Mouse (Mus musculus) CH12.LX (cell line): ENCODE results near the gene Kiss1r. TPM values are rescaled to one million over a fixed set of nuclear protein-coding genes. Genes with fewer than 3 reads are reported as not detected.

Experiments used
- DNase-seq: peaks from one replicate; pipeline ENCODE4 v3.0.0-alpha.2; 2013; ENCODE audit errors: extremely low read depth
- H3K27ac ChIP-seq: 2 replicates; pipeline ENCODE4 v1.5.1; 2012; ENCODE audit warnings: low read depth, mild to moderate bottlenecking, control low read depth, moderate library complexity; ENCODE audit not compliant: insufficient read depth
- H3K27me3 ChIP-seq: replicated peaks from 2 replicates; pipeline ENCODE3; 2012; ENCODE audit warnings: inconsistent platforms
- H3K36me3 ChIP-seq, 2 experiments: replicated peaks in 1 of 2; 2 replicates each; pipeline versions ENCODE3 to v1.6.1; 2012; ENCODE audit warnings: inconsistent platforms in 1 of 2, low read length in 1 of 2, mild to moderate bottlenecking in 1 of 2, mixed read lengths in 1 of 2, moderate library complexity in 1 of 2; ENCODE audit not compliant: control insufficient read depth in 1 of 2, insufficient read depth in 1 of 2
- H3K4me1 ChIP-seq, 2 experiments: 2 replicates each; pipeline ENCODE4 v1.6.1; 2012; ENCODE audit warnings: inconsistent platforms in 1 of 2, moderate library complexity in 1 of 2; ENCODE audit not compliant: insufficient read depth in 2 of 2, control insufficient read depth in 1 of 2
- H3K4me2 ChIP-seq: 2 replicates; pipeline ENCODE4 v1.6.1; 2012; ENCODE audit warnings: low read depth, mild to moderate bottlenecking, control low read depth; ENCODE audit not compliant: poor library complexity, insufficient read depth, severe bottlenecking
- H3K4me3 ChIP-seq, 3 experiments: fragments of 150-350 bp in 1 of 3; sonication (generic) in 1 of 3; replicated peaks in 1 of 3; 2 replicates each; pipeline versions ENCODE3 to v1.5.1; 2011 to 2012; ENCODE audit warnings: low read depth in 2 of 3, low read length in 2 of 3, mild to moderate bottlenecking in 2 of 3, moderate library complexity in 2 of 3, control low read depth in 1 of 3, improper control_type of control experiment in 1 of 3, inconsistent platforms in 1 of 3, mixed read lengths in 1 of 3; ENCODE audit not compliant: poor library complexity in 1 of 3
- H3K79me2 ChIP-seq: replicated peaks from 2 replicates; pipeline ENCODE4 v1.6.1; 2012; ENCODE audit warnings: mild to moderate bottlenecking, moderate library complexity; ENCODE audit not compliant: control insufficient read depth, poor library complexity, insufficient read depth, severe bottlenecking; ENCODE audit errors: extremely low read depth
- H3K9ac ChIP-seq: 2 replicates; pipeline ENCODE4 v1.6.1; 2012; ENCODE audit warnings: low read depth, mild to moderate bottlenecking, control low read depth, moderate library complexity; ENCODE audit not compliant: insufficient read depth
- H3K9me3 ChIP-seq: replicated peaks from 2 replicates; pipeline ENCODE3; 2012; ENCODE audit warnings: low read length, inconsistent platforms, mixed read lengths
- BHLHE40 ChIP-seq: IDR thresholded peaks from 2 replicates; pipeline ENCODE4 v1.6.1; 2011; ENCODE audit warnings: mild to moderate bottlenecking, low read depth, low read length, improper control_type of control experiment
- CHD1 ChIP-seq: IDR thresholded peaks from 2 replicates; pipeline ENCODE4 v1.6.1; 2012; ENCODE audit warnings: low read depth, low read length, improper control_type of control experiment, inconsistent platforms
- CHD2 ChIP-seq: IDR thresholded peaks from 2 replicates; pipeline ENCODE4 v1.6.1; 2011; ENCODE audit warnings: low read length, improper control_type of control experiment
- CTCF ChIP-seq, 2 experiments: IDR thresholded peaks in 1 of 2; conservative IDR thresholded peaks in 1 of 2; 2 replicates each; pipeline ENCODE4 v1.5.1; 2011 to 2012; ENCODE audit warnings: low read depth in 2 of 2, low read length in 2 of 2, improper control_type of control experiment in 1 of 2, inconsistent platforms in 1 of 2, mild to moderate bottlenecking in 1 of 2, moderate library complexity in 1 of 2
- E2F4 ChIP-seq: IDR thresholded peaks from 2 replicates; pipeline ENCODE4 v1.6.1; 2011; ENCODE audit warnings: low read depth, low read length, improper control_type of control experiment; ENCODE audit not compliant: insufficient replicate concordance
- ELF1 ChIP-seq: IDR thresholded peaks from 2 replicates; pipeline ENCODE4 v1.6.1; 2014; ENCODE audit warnings: low read depth, mild to moderate bottlenecking, inconsistent platforms, low read length, improper control_type of control experiment
- ETS1 ChIP-seq: conservative IDR thresholded peaks from 2 replicates; pipeline ENCODE4 v1.6.1; 2012; ENCODE audit warnings: low read depth, mild to moderate bottlenecking, inconsistent platforms, low read length, improper control_type of control experiment, moderate library complexity
- HCFC1 ChIP-seq: IDR thresholded peaks from 2 replicates; pipeline ENCODE4 v1.6.1; 2012; ENCODE audit warnings: low read depth, mild to moderate bottlenecking, inconsistent platforms, low read length, improper control_type of control experiment
- IRF4 ChIP-seq: IDR thresholded peaks from 2 replicates; pipeline ENCODE4 v1.6.1; 2014; ENCODE audit warnings: low read depth, mild to moderate bottlenecking, inconsistent platforms, low read length, improper control_type of control experiment
- JUN ChIP-seq: IDR thresholded peaks from 2 replicates; pipeline ENCODE4 v1.6.1; 2011; ENCODE audit warnings: low read depth, mild to moderate bottlenecking, low read length, improper control_type of control experiment, moderate library complexity; ENCODE audit not compliant: insufficient read depth
- KAT2A ChIP-seq: IDR thresholded peaks from 2 replicates; pipeline ENCODE4 v1.6.1; 2012; ENCODE audit warnings: low read length, improper control_type of control experiment, inconsistent platforms; ENCODE audit not compliant: insufficient replicate concordance
- MEF2A ChIP-seq: IDR thresholded peaks from 2 replicates; pipeline ENCODE4 v1.6.1; 2014; ENCODE audit warnings: low read depth, mild to moderate bottlenecking, inconsistent platforms, low read length, improper control_type of control experiment, borderline replicate concordance
- POLR2A ChIP-seq: IDR thresholded peaks from 2 replicates; pipeline ENCODE4 v1.6.1; 2011; ENCODE audit warnings: low read depth, mild to moderate bottlenecking, improper control_type of control experiment, low read length
- POLR2AphosphoS2 ChIP-seq: IDR thresholded peaks from 2 replicates; pipeline ENCODE4 v1.6.1; 2011; ENCODE audit warnings: low read depth, low read length, improper control_type of control experiment
- RAD21 ChIP-seq: IDR thresholded peaks from 2 replicates; pipeline ENCODE4 v1.6.1; 2011; ENCODE audit warnings: low read depth, mild to moderate bottlenecking, low read length, improper control_type of control experiment, moderate library complexity
- SIN3A ChIP-seq: IDR thresholded peaks from 2 replicates; pipeline ENCODE4 v1.6.1; 2012; ENCODE audit warnings: low read length, improper control_type of control experiment, inconsistent platforms
- SMC3 ChIP-seq: IDR thresholded peaks from 2 replicates; pipeline ENCODE4 v1.6.1; 2011; ENCODE audit warnings: low read depth, low read length, improper control_type of control experiment
- TBP ChIP-seq: conservative IDR thresholded peaks from 2 replicates; pipeline ENCODE4 v1.6.1; 2011; ENCODE audit warnings: low read depth, low read length, improper control_type of control experiment
- UBTF ChIP-seq: IDR thresholded peaks from 2 replicates; pipeline ENCODE4 v1.6.1; 2012; ENCODE audit warnings: low read depth, mild to moderate bottlenecking, inconsistent platforms, low read length, improper control_type of control experiment, moderate library complexity
- USF1 ChIP-seq: IDR thresholded peaks from 2 replicates; pipeline ENCODE4 v1.6.1; 2014; ENCODE audit warnings: low read depth, mild to moderate bottlenecking, inconsistent platforms, low read length, improper control_type of control experiment
- USF2 ChIP-seq: conservative IDR thresholded peaks from 2 replicates; pipeline ENCODE4 v1.6.1; 2011; ENCODE audit warnings: low read depth, low read length, improper control_type of control experiment
- ZKSCAN1 ChIP-seq: IDR thresholded peaks from 2 replicates; pipeline ENCODE4 v1.6.1; 2012; ENCODE audit warnings: low read depth, inconsistent platforms, low read length, improper control_type of control experiment, borderline replicate concordance
- ZMIZ1 ChIP-seq: IDR thresholded peaks from 2 replicates; pipeline ENCODE4 v1.6.1; 2012; ENCODE audit warnings: low read depth, mild to moderate bottlenecking, inconsistent platforms, low read length, improper control_type of control experiment
- ZNF384 ChIP-seq: IDR thresholded peaks from 2 replicates; pipeline ENCODE4 v1.6.1; 2012; ENCODE audit warnings: low read depth, low read length, improper control_type of control experiment, inconsistent platforms
- dilution Hi-C: fragments of 300-500 bp; cut with MboI; formaldehyde crosslinking; loops from 2 replicates; pipeline ENCODE4 v1.14.3; 2020; ENCODE audit warnings: low sequenced_read_pairs; ENCODE audit not compliant: extremely low pct_unique_long_range_greater_than_20kb, extremely low pct_ligation_motif_present
- in situ Hi-C: fragments of 300-500 bp; cut with MboI; formaldehyde crosslinking; loops from 3 replicates; pipeline ENCODE4 v1.14.3; 2019; ENCODE audit warnings: low sequenced_read_pairs, low pct_ligation_motif_present, low pct_unique_long_range_greater_than_20kb, mixed read lengths
- polyA plus RNA-seq: library from polyadenylated mRNA; unstranded; fragments of >175 nt; gene quantifications from 2 replicates; pipeline ENCODE4 v1.2.1, GENCODE M21; 2012; ENCODE audit warnings: low read depth; ENCODE audit not compliant: insufficient read length
- total RNA-seq, 2 experiments: library from RNA; depleted of rRNA; stranded (reverse); fragments of 300-350 nt in 1 of 2; fragments of >200 nt in 1 of 2; gene quantifications; 2 replicates each; pipeline ENCODE4 v1.2.3; 2012 to 2014

Kiss1r gene
- total and polyA plus RNA-seq, 3 experiments: 0.17 to 0.76 (median 0.24) TPM

GRCm38 (mm10) chr10:79873715-79874289 lies 43.0 kb upstream of the Kiss1r start:
- Histone ChIP-seq H3K4me2 (peak overlapping the region; percentile 59), H3K27me3 (no peaks in the 10 kb centered on the region), H3K9ac (no peak overlapping the region), H3K27ac (no peak overlapping the region), H3K4me1 (peaks cover 10 to 23% of the 10 kb centered on the region in 2 experiments), H3K9me3 (no peaks in the 10 kb centered on the region), H3K36me3 (peaks cover 0 to 4% of the 10 kb centered on the region in 2 experiments), H3K79me2 (no peaks in the 10 kb centered on the region), H3K4me3 (no peak overlapping the region)
- no peak for DNase-seq
- dilution Hi-C loops: no loop called here
- in situ Hi-C loops: no loop called here
- TF ChIP-seq BHLHE40: no peak
- TF ChIP-seq POLR2AphosphoS2: no peak
- no peak for TF ChIP-seq IRF4
- no peak for TF ChIP-seq CHD2
- no peak for TF ChIP-seq E2F4
- TF ChIP-seq USF1: no peak
- TF ChIP-seq SMC3: no peak
- TF ChIP-seq HCFC1: no peak
- no peak for TF ChIP-seq USF2
- no peak for TF ChIP-seq ZMIZ1
- TF ChIP-seq ELF1: no peak
- TF ChIP-seq POLR2A: no peak
- no peak for TF ChIP-seq UBTF

- Histone ChIP-seq H3K79me2 (no peaks in the 10 kb centered on the region), H3K4me2 (peak within 1 kb of the TSS; percentile 59), H3K27me3 (no peaks in the 10 kb centered on the region), H3K9me3 (no peaks in the 10 kb centered on the region), H3K4me1 (peaks cover 10 to 24% of the 10 kb centered on the region in 2 experiments), H3K9ac (no peak within 1 kb of the TSS), H3K4me3 (no peak within 1 kb of the TSS), H3K27ac (no peak within 1 kb of the TSS), H3K36me3 (no peaks in the 10 kb centered on the region)
- no peak for TF ChIP-seq TBP
- no peak for TF ChIP-seq ELF1
- no peak for TF ChIP-seq ZNF384
- TF ChIP-seq ZKSCAN1: no peak
- TF ChIP-seq RAD21: no peak
- no peak for TF ChIP-seq KAT2A
- TF ChIP-seq MEF2A: no peak
- TF ChIP-seq BHLHE40: no peak
- no peak for TF ChIP-seq USF2
- no peak for TF ChIP-seq ZMIZ1
- TF ChIP-seq USF1: no peak
- TF ChIP-seq CTCF (conservative IDR thresholded peaks at IDR 0.05 in 1 of 2, IDR thresholded peaks at IDR 0.05 in 1 of 2; ENCODE audit: low read depth in 2 of 2, low read length in 2 of 2): no peak
- TF ChIP-seq SIN3A: no peak
- TF ChIP-seq CHD1: no peak
- TF ChIP-seq JUN: no peak
- TF ChIP-seq E2F4: no peak
- no peak for TF ChIP-seq ETS1
- dilution Hi-C loops (no loop called here), in situ Hi-C loops (no loop called here)
- no peak for DNase-seq
Measured at GRCm38 (mm10) chr10:79874290-79874862, 42.4 kb upstream of the Kiss1r start, which contains the start of the genes Prtn3 and Plppr3. TSS of gene Prtn3 (plus strand) at chr10:79874476. TSS of gene Plppr3 (minus strand) at chr10:79874634.
